Mouse (Mus musculus): ENCODE results near the gene Rab3d. TPM values are rescaled to one million over a fixed set of nuclear protein-coding genes. Genes with fewer than 3 reads are reported as not detected.

Rab3d gene
- 9.3 TPM for polyA plus RNA-seq (2017; shearing (Covaris generic))

GRCm38 (mm10) chr9:21918035-21918592 lies at the start of gene Rab3d:
Gene Rab3d (minus strand): TSS chr9:21918192.

GRCm38 (mm10) chr9:21963417-21963816 lies 45.4 kb upstream of the Rab3d start, which contains the start of gene Epor:
Gene Epor (minus strand): TSS chr9:21963506.

GRCm38 (mm10) chr9:21955570-21956281 lies 37.7 kb upstream of the Rab3d start, which contains the start of gene Swsap1:
Gene Swsap1 (plus strand): TSS chr9:21955755.

GRCm38 (mm10) chr9:21936692-21937570 lies 18.9 kb upstream of the Rab3d start, which contains the start of gene Plppr2:
Gene Plppr2 (plus strand): TSS chr9:21937033.

GRCm38 (mm10) chr9:21927208-21927753 lies 9.3 kb upstream of the Rab3d start, which contains the start of the genes Ccdc159 and Tmem205:
Gene Ccdc159 (plus strand): TSS chr9:21927471.
Gene Tmem205 (minus strand): TSS chr9:21927556.

Other genes starting within 250 kb of the Rab3d start
- 41.1 TPM for gene Ldlr, start 194.7 kb downstream of the Rab3d start, polyA plus RNA-seq (2017; shearing (Covaris generic))
- gene Spc24, start 157.9 kb downstream of the Rab3d start, polyA plus RNA-seq (2017; shearing (Covaris generic)): 0.77 TPM
- 0.06 TPM for gene Kank2, start 119.4 kb downstream of the Rab3d start, polyA plus RNA-seq (2017; shearing (Covaris generic))
- not detected for gene Angptl8, start 82.7 kb downstream of the Rab3d start, polyA plus RNA-seq (2017; shearing (Covaris generic))
- 1.3 TPM for gene Dock6, start 65.6 kb downstream of the Rab3d start, polyA plus RNA-seq (2017; shearing (Covaris generic))
- not detected for gene Ccdc159, start 9.3 kb upstream of the Rab3d start, polyA plus RNA-seq (2017; shearing (Covaris generic))
- gene Tmem205, start 9.4 kb upstream of the Rab3d start, polyA plus RNA-seq (2017; shearing (Covaris generic)): not detected
- gene Plppr2, start 18.8 kb upstream of the Rab3d start, polyA plus RNA-seq (2017; shearing (Covaris generic)): 0.40 TPM
- gene Swsap1, start 37.6 kb upstream of the Rab3d start, polyA plus RNA-seq (2017; shearing (Covaris generic)): 5.6 TPM
- gene Epor, start 45.3 kb upstream of the Rab3d start, polyA plus RNA-seq (2017; shearing (Covaris generic)): not detected
- gene Rgl3, start 71.3 kb upstream of the Rab3d start, polyA plus RNA-seq (2017; shearing (Covaris generic)): not detected
- gene Ccdc151, start 84.4 kb upstream of the Rab3d start, polyA plus RNA-seq (2017; shearing (Covaris generic)): not detected
- gene Prkcsh, start 84.6 kb upstream of the Rab3d start, polyA plus RNA-seq (2017; shearing (Covaris generic)): 65.6 TPM
- not detected for gene Elavl3, start 133.8 kb upstream of the Rab3d start, polyA plus RNA-seq (2017; shearing (Covaris generic))
- gene Gm49318, start 153.1 kb upstream of the Rab3d start, polyA plus RNA-seq (2017; shearing (Covaris generic)): not detected
- gene Zfp653, start 153.2 kb upstream of the Rab3d start, polyA plus RNA-seq (2017; shearing (Covaris generic)): 32.1 TPM
- 39.9 TPM for gene Ecsit, start 167.2 kb upstream of the Rab3d start, polyA plus RNA-seq (2017; shearing (Covaris generic))
- gene Cnn1, start 181.0 kb upstream of the Rab3d start, polyA plus RNA-seq (2017; shearing (Covaris generic)): not detected
- gene Elof1, start 199.0 kb upstream of the Rab3d start, polyA plus RNA-seq (2017; shearing (Covaris generic)): 22.8 TPM
- 256 TPM for gene Acp5, start 217.5 kb upstream of the Rab3d start, polyA plus RNA-seq (2017; shearing (Covaris generic))
- 14.0 TPM for gene Pigyl, start 238.7 kb upstream of the Rab3d start, polyA plus RNA-seq (2017; shearing (Covaris generic))

Measured in naive thymus-derived CD4-positive, alpha-beta T cell, adult 5 months (primary cell).